Mouse (Mus musculus) splenic B cell, adult 2 months (primary cell): ENCODE data around the gene Wasf1.

ENCODE experiments used
- DNase-seq: peaks from one replicate; pipeline ENCODE4 v3.0.0-alpha.2; 2011; ENCODE audit warnings: low read depth, low spot score
- H3K27me3 ChIP-seq: 2 replicates; pipeline ENCODE4 v1.6.1; 2012; ENCODE audit warnings: mild to moderate bottlenecking, low read length, moderate library complexity, mixed read lengths; ENCODE audit not compliant: control insufficient read depth, poor library complexity, insufficient read depth, severe bottlenecking
- H3K36me3 ChIP-seq: 2 replicates; pipeline ENCODE4 v1.6.1; 2012; ENCODE audit warnings: mild to moderate bottlenecking, low read length, moderate library complexity, mixed read lengths; ENCODE audit not compliant: control insufficient read depth, poor library complexity, insufficient read depth, severe bottlenecking

Wasf1 gene

DNA sequence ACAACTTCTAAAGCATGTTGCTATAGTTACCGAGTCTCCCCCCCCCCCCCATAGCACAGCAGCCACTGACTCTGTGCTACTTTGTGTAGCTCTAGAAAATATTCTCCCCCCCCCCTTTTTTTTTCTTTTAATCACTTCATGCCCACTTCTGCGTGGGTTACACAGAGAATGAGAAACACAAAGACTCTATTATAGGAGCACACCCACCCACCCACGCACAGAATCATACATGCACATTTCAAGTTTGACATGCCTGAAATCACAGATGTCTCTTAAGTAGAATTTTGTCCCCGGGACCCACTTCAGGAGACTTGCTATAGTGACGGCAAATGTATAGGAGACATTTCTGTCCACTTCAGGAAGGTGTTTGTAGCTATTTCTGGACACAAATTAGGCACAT, 88.0 kb downstream of the Wasf1 start:
- H3K27me3 ChIP-seq, result no peaks in the 10 kb centered on the region
- DNase-seq, result no peak
- no peaks in the 10 kb centered on the region for H3K36me3 ChIP-seq

DNA sequence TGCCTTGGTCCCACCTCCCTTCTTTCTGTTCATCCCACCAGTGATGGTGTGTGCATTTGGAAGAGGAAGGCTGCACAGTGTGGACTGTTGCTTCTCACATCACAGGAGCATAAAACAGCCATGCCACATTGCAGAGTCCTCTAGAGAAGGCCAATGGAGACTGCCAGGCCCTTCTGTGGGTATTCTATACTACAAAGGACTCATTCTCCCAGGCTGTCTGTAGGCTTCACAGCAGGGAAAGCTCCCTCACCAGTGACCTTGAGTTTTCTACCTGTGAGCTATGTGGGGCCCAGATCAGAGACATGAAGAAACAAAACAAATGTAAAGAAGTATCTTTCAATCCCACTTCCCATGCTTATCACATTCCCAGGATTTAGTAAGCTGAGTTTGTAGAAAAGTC, 100.5 kb downstream of the Wasf1 start:
- DNase-seq, result no peak
- Histone ChIP-seq H3K36me3 (no peaks in the 10 kb centered on the region), H3K27me3 (no peaks in the 10 kb centered on the region)

DNA sequence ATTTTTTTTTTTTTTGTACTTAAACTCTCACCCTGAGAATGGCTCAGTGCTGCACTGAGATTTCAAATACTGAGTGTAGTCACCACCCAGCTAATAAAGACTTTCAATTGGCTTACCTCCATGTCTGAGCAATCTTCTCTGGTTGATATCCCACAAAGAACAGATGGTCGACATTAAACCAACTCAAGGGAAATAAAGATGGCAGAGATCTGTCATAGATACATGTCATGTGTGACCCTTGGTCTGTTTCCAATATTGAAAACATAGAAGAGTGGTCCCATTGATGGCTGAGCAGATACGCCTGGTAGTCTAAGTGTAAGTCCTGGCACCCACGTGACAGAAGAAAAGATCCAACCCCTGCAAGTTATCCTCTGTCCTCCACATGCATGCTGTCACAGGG, 101.3 kb downstream of the Wasf1 start:
- Histone ChIP-seq H3K27me3 (no peaks in the 10 kb centered on the region), H3K36me3 (no peaks in the 10 kb centered on the region)
- DNase-seq, result no peak

DNA sequence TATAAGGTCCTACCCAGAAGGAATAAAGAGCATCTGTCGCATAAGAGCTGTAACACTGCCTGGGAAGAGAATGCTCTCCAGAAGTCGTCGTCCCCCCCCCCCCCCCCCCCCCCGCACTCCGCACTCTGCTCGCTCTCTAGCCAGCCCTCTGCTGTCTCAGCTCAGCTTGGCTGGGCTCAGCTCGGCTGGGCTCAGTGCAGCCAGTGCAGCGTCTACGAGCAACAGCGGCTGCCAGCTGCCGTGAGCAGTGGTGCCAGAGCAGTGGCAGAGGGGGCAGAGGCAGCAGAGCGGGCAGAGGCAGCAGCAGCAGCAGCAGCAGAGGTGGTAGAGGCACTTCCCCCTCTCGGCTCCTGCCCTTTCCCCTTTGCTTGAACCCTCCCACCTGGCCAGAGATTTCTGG, 102.1 kb downstream of the Wasf1 start:
- no peaks in the 10 kb centered on the region for H3K27me3 ChIP-seq
- DNase-seq, result no peak
- H3K36me3 ChIP-seq, result no peaks in the 10 kb centered on the region
